Mouse (Mus musculus) adrenal gland, postnatal 25 days (tissue): ENCODE measurements around the gene Gpr45. TPM values are rescaled to one million over a fixed set of nuclear protein-coding genes. Genes with fewer than 3 reads are reported as not detected.
A peak's percentile ranks its signal among the peaks of the same experiment; 100 is the strongest.
"Not testable (repeated sequence)": the region's sequence is repeated elsewhere in the genome, so short reads cannot be mapped to it uniquely, and the experiment has no call there.

Experiments used
- DNase-seq: peaks from one replicate; pipeline ENCODE4 v3.0.0; 2021; ENCODE audit warnings: mixed read lengths
- long read RNA-seq: library from polyadenylated mRNA; stranded (forward); transcript quantifications from one replicate; pipeline ENCODE4 v2.0.0, GENCODE M21; 2021
- total RNA-seq: library from RNA; stranded (reverse); gene quantifications from 2 replicates; pipeline ENCODE4 v1.2.3, GENCODE M21; 2021

Gene Gpr45
- total RNA-seq: 1.8 and 2.0 TPM in 2 replicates
- long read RNA-seq: 0 reads

DNA sequence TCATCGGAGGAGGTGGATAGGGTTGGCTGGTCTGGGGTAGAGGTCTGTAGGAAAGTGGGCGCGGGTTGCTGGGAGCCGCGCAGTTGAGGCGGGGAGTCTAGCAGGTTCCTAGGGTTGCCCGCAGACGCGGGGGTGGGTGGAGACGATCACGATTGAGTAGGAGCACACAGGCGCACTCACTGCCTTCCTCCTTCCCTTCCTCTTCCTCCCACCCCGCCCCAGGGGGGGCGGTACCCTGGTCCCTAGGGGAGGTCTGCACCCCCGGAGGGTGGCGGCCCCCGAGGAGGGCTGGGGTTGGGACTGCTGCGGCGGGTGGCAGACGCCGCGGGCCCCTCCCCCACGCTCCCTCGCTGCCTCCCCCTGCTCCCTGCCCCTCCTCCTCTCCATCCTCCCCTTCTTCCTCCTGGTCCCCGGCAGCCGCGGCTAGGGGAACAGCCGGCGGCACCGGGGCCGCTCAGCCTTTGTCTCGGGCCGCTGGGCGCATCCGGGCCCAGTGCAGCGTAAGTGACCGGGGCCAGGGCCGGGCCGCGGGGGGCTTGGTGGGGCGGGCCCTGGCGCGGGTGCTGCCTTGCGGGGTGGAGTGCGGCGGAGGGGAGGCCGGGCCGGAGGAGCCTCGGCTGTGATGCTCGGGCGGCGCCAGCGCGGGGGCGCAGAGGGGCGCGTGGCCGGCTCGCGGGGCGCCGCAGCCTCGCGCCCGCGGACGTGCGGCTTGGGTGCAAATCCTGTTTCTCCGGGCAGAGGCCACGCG lies at the start of gene Gpr45:
Gene Gpr45, plus strand, starts transcription at position 139 of the 748 bp plus-strand sequence.
- peak; percentile 21 for DNase-seq

DNA sequence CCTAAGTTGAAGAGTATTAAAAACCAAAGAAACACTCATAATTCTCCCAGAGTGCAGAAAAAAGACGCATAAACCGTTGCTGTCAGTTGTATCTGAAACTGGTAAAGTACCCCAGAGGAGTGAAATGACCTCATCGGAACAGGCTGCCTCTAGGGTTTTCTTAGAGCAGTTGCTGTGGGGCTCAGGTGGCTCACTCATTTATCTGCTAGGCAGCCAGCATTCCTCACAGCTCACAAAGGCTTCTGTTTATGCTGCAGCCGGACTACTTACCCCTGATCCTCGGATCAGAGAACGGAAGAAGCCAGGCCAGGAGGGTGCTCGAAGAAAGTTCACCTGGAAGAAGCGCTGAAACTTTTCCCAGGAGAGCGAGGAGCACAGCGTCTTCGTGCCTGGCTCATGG lies 47.5 kb upstream of the Gpr45 start:
- DNase-seq: no peak

GRCm38 (mm10) chr1:42906696-42907095 lies 46.0 kb upstream of the Gpr45 start:
- DNase-seq: no peak

DNA sequence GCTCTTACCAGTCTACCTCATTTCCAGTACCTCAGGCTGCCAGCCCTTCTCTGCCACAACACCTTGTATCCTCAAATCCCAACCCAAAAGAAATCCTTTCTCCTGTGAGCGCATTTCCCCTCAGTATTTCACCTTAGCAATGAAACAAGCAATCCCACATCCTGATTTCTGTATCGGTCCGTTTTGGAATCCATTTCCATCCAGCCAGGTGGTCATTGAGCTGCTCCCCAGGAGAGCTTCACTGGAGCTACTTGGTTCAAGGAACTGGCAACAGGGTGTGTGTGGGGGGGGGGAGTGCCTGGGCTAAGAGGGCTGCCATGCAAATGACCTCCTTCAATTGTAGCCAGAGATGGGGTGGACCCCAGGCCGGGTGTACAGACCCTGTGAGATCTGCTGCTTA lies 45.5 kb upstream of the Gpr45 start:
- DNase-seq: no peak

GRCm38 (mm10) chr1:42915062-42915461 lies 37.6 kb upstream of the Gpr45 start:
- no peak for DNase-seq

DNA sequence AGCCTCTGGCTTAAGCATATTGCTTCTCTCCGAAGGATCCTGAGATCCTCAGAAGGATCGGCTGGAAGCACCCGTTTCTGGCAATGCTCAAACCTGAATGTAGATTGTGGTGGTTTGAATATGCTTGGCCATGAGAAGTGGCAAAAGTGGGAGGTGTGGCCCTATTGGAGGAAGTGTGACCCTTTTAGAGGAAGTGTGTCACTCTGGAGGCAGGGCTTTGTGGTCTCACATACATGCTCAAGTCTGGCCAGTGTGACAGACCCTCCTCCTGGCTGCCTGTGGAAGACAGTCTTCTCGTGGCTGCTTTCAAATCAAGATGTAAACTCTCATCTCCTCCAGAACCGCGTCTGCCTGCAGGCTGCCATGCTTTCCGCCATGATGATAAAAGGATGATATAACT lies 36.0 kb upstream of the Gpr45 start:
- DNase-seq: no peak

GRCm38 (mm10) chr1:42917908-42918307 lies 34.8 kb upstream of the Gpr45 start:
- DNase-seq: no peak

DNA sequence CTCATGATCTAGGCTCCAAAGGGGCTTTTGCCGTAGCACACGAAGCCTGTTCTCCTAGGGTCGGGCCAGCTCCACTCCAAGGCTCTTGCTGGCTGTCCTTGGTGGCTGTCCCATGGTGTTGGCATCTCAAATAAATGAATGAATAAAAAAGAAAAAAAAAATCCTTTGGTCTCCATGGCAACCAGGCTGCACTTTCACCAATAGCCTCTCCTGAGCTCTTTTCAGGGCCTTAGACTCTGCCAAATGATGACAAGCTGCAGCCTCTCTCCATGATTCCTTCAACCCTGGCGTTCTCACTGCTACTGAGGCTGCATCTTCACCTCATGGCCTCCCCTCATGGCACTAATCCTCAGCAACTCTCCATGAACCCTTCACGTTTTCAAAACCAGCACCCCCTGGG lies 28.7 kb upstream of the Gpr45 start:
- DNase-seq: no peak

- no peak for DNase-seq
These were observed 19.1 kb upstream of the Gpr45 start for GRCm38 (mm10) chr1:42933613-42934012.

- no peak for DNase-seq
These were observed 4.2 kb upstream of the Gpr45 start for GRCm38 (mm10) chr1:42948486-42948885.

GRCm38 (mm10) chr1:42953482-42953822 lies 780 bp downstream of the Gpr45 start:
- DNase-seq: no peak

DNA sequence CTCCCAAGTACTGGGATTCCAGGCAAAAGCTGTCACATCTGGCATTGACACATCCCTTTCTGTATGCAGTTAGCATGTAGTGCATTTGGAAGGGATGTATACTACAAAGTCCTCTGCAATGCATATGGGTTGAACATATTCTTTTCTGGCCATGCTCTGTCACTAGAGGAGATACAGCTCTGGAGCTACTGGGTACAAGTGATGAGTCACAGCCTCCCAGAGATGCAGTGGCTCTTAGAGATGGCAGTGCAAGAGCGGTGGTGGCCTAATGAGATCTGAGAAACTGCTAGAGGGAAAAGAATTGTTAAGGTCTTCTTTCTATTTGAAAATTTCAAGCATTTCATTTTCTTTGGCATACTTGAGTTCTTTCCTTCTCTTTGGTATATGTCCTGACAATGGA lies 4.2 kb downstream of the Gpr45 start:
- DNase-seq: no peak

- no peak for DNase-seq
These were observed 30.6 kb downstream of the Gpr45 start for GRCm38 (mm10) chr1:42983082-42983771.

DNA sequence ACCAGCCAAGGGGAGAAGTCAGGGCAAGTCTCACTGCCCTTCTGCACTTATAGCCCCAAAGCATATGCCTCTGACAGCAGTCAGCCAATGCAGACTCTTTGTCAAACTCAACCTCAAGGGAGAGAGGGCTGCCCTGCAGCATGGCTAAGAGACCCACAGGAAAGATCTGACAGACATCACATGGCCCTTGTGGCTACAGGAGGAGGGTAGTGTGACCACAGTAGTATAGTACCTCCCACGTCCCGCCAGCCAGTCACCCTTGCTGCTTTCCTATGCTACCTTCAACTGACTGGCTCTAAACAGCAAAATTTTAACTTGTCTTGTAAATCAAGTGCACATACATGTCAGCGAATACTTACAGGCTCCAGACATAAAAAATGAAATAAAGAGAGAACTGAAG lies 31.4 kb downstream of the Gpr45 start:
- no peak for DNase-seq

DNA sequence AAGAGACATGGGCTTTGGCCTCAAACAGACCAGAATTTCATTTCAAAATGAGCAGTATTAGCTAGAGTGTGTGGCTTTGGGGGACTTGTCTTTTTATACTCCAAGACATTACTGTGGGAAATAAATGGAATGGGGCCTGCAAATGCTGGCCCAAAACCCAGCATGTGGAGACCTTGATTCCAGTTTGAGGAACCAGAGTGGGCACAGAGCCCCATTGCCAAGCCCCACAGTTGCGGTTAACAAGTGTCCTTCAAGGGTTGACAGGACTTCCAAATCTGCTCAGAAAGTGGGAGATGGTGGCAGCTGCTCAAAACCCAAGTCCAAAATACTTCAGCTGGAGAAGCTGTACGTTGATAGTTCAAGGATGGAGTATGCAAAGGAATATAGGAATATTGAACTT lies 36.3 kb downstream of the Gpr45 start:
- peak; percentile 35 for DNase-seq

- DNase-seq: no peak
These were observed 53.4 kb downstream of the Gpr45 start for GRCm38 (mm10) chr1:43006051-43006514.

DNA sequence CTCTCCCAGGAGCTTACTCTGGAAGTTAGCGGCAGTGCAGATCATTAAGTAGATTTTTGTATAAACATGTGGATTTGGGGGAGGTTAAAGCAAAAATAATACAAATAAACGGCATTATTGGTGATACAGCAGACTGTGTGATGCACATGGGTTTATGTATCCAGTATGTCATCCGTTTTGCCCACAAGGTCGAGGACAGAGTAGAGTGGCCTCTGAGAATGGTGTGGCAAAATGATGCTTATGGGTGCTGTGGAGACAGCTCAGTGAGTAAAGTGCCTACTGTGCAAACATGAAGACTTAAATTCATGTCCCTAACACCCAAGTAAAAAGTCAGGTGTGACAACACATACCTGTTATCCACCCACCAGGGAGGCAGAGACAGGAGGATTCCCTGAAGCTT lies 53.9 kb downstream of the Gpr45 start:
- DNase-seq: no peak

- DNase-seq: no peak
These were observed 57.8 kb downstream of the Gpr45 start for GRCm38 (mm10) chr1:43010461-43010860.

DNA sequence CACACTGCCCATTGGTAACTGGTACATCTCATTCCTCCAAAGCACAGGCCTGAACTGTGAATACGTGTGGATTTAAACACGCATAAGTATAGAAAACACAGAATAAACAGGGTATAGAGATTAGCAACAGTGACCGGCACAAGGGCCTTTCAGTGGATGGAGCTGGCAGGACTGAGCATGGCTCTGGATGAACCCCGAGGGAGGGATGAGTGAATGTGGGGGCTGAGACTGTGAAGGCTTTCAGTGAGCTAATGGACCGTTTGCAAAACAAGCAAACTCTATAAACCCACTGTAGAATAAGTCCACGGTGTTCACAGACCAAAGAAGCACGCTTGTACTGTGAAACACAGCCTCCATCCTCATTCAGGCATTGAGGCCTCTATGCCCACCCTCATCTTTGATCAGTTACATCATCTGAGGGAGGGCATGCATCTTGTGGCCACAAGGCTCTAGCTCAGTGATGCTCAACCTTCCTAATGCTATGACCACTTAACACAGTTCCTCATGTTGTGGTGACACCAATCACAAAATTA lies 62.5 kb downstream of the Gpr45 start:
- not testable (repeated sequence) for DNase-seq

GRCm38 (mm10) chr1:43036014-43036413 lies 83.3 kb downstream of the Gpr45 start:
- no peak for DNase-seq

- no peak for DNase-seq
These were observed 89.6 kb downstream of the Gpr45 start for GRCm38 (mm10) chr1:43042271-43042670.

DNA sequence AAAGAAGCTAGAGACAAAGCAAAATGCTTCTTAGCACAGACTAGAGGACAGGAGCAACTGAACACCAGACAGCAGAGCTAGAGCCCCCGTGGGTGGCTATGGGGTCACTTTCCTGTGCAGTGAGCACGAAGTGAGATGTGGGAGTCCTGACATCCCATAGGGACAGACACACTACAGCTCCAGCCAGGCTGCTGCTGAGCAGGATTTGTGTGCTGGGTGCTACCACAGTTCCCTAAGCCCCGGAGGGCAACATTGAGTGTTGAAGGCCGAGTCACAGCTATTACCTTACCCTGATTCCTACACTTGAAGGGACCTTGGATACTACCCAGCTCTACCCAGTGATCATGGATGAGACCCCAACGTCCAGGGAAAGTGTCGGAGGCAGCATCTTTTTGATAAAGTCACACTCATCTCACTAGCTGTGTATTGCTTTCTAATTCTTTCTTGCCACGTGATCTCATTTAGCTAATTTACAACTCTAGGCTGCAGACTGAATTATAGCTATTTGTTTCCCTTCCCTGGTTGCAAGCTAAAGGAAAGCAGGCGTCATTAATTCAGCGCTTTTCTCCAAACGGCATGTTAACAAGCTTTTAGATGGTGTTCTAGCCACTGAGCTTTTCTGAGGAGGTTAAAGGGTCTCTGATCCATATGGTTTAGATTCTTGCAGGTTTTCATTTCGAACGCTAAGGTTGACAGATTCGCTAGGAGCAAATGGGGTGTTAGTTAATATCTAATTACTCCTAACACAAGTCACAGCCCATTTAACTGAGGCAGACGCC lies 92.7 kb downstream of the Gpr45 start:
- DNase-seq: no peak

DNA sequence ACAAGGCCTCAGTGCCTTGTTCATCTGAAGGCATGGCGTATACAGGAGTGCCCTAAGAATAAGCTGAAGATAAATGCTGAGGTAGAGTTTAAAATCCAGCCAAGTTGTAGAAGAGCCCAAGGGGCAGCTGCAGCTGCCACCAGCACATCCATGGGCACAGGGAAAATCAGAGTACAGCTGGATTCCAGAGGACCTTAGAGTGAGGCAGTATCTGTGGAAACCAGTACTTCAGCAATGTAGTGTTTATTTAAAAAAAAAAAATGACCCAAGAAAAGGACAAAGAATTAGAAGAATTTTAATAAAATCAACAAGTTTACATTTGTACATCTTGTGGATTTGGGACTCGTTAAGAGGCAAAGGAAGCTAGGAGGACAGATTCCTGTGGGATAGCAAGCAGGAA lies 94.3 kb downstream of the Gpr45 start:
- no peak for DNase-seq
